Mouse (Mus musculus) right cerebral cortex, adult 18-20 months (tissue): ENCODE results near the gene Btbd2.

ENCODE experiments used
- DNase-seq: peaks from one replicate; pipeline ENCODE4 v3.0.0; 2022; ENCODE audit warnings: mixed read lengths

Btbd2 gene

DNA sequence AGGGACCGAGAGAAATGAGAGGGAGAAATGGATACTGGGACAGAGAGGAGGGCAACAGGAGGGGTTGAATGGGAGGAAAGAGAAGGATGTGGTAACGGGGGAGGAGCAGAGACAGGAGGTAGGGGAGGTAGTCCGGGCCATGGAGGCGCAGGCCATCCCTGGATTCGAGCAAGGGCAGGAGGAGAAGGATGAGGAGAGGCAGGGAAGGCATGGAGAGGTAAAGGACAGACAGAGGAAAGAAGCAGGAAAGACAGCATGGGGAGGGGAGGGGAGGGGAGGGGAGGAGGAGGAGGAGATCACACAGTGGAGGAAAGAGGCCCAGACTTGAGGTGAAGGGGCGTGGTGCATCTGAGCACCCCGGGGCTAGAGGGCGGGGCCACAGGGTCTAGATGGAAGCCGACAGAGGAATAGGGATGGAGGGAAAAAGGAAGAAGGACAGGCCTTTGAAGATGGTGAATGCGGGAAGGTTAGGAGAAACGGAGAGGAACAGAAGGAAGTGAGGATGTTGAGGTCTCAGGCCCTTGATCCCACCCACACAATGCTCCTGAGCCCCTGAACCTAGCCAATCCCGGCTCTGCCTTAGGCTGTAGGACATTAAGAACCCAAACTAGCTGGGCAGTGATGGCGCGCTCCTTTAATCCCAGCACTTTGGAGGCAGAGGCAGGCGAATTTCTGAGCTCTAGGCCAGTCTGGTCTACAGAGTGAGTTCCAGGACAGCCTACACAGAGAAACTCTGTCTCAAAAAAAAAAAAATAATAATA is at the start of gene Btbd2:
Gene Btbd2 (minus strand): TSS at position 209 of the 761 bp plus-strand sequence.
- no peak for DNase-seq

DNA sequence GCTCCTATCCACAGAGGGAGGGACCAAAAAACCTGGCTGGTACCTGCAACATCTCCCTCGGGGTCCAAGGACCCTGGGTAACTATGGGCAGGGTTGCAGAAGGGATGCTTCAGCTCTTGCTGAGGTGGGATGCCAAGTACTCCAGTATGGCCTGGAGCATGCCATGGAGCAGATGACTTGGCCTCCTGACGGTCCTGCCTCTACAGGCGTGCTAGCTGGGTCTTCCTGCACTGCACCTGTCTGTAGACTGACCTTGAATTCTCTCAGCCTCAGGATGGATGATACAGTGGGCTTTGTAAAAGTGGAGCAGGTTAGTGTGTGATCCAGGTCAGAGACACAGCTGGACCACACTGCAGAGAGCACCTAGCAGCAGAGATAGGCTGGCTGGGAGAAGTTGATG is 48.6 kb upstream of the Btbd2 start:
- no peak for DNase-seq

GRCm38 (mm10) chr10:80705033-80705432 is 48.2 kb upstream of the Btbd2 start:
- DNase-seq, result no peak

- no peak for DNase-seq
These were observed 47.5 kb upstream of the Btbd2 start for GRCm38 (mm10) chr10:80704418-80704817.

- DNase-seq, result no peak
These were observed 46.8 kb upstream of the Btbd2 start for GRCm38 (mm10) chr10:80703643-80704042.

DNA sequence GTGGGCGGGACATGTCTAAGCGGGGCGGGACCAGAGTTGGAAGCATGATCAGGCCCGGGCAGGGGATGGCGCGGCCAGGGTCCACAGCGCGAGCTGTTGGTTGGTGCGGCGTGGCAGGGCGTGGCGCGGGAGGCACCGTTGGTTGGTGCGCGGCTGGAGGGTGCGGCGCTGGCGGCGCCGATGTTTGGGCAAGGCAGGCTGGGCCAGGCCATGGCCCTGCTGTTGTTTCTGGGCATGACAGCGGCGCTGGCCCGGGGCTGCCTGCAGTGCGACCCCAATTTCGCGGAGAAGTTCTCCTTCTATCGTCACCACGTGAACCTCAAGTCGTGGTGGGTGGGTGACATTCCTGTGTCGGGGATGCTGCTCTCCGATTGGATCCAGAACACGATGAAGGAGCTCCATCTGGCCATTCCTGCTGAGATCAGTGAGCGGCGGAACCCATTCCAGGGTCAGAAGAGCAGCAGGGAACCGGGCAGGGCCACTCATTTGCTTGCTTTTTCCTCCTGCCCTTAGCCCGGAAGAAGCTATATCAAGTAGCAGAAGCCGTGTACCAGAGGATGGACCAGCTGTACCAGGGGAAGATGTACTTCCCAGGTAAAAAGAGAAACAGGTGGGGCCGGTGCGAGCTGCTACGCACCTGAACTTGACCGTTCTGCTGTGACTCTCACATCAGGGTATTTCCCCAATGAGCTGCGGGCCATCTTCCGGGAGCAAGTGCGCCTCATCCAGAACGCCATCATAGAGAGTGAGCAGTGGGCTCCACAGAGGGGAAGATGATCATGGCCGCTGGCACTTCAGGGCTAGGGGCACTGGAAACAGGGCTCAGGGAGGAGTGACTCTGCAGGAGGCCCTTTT is 45.9 kb upstream of the Btbd2 start:
- DNase-seq, result peak; percentile 96

GRCm38 (mm10) chr10:80701721-80702535 is 45.1 kb upstream of the Btbd2 start, which contains the start of the genes Mob3a and Izumo4:
TSS of gene Mob3a (minus strand) at chr10:80701977.
TSS of gene Izumo4 (plus strand) at chr10:80702184.
- peak; percentile 99 for DNase-seq

DNA sequence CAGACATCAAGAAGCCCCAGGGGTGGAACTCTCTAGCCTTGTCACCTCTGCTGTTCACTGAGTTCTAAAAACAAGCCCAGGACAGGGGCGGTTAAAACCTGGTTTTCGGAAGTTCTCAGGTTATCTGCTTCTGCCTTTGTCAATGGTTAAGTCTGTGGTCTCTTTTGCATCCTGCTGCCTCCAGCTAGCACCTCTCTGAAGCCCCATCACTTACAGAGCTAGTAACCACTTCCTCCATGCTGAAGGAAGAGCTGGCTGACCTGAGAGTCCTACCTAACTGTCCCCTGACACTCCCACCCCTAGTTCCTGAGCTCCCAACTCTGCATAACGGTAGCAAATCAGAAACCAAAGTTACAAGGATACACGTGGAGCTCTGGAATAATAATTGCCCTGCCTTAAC is 43.9 kb upstream of the Btbd2 start:
- DNase-seq, result no peak

GRCm38 (mm10) chr10:80700038-80700504 is 43.2 kb upstream of the Btbd2 start:
- no peak for DNase-seq

GRCm38 (mm10) chr10:80698605-80699004 is 41.7 kb upstream of the Btbd2 start:
- DNase-seq, result no peak

- DNase-seq, result no peak
These were observed 40.9 kb upstream of the Btbd2 start for GRCm38 (mm10) chr10:80697812-80698211.

- no peak for DNase-seq
These were observed 40.5 kb upstream of the Btbd2 start for GRCm38 (mm10) chr10:80697393-80697787.

DNA sequence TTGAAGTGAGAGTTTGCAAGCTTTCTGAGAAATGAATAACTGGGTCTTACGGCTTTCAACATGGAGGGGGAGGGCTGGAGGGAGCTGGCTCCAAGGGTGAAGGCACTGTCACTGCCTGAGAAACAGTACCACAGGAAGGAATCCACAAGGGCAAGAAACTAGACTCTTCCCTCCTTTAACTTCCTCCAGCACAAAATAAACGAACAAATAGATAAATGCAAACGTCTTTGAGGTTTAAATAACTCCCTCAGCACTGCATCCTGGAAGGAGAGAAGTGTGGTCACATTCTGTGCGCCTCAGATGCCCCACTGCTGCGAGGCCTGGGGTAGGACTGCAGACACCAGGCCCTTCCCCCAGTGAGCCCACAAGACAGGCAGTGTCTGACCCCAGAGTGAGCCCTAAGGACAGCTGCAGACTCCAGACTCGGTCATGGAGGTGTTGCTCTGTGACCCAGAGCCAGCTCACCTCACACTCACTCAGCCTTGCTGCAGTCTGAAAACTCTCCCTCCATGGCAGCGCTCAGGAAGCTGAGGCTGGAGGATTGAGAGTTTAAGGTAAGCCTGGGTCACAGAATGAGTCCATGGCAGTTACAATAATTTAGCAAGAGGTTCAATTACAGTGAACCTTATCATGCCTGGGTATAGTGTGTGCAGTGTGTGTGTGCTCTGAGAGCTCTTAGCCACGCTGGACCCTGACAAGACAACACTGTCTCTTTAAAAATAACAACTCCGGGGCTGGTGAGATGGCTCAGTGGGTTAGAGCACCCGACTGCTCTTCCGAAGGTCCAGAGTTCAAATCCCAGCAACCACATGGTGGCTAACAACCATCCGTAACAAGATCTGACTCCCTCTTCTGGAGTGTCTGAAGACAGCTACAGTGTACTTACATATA is 39.9 kb upstream of the Btbd2 start:
- no peak for DNase-seq

DNA sequence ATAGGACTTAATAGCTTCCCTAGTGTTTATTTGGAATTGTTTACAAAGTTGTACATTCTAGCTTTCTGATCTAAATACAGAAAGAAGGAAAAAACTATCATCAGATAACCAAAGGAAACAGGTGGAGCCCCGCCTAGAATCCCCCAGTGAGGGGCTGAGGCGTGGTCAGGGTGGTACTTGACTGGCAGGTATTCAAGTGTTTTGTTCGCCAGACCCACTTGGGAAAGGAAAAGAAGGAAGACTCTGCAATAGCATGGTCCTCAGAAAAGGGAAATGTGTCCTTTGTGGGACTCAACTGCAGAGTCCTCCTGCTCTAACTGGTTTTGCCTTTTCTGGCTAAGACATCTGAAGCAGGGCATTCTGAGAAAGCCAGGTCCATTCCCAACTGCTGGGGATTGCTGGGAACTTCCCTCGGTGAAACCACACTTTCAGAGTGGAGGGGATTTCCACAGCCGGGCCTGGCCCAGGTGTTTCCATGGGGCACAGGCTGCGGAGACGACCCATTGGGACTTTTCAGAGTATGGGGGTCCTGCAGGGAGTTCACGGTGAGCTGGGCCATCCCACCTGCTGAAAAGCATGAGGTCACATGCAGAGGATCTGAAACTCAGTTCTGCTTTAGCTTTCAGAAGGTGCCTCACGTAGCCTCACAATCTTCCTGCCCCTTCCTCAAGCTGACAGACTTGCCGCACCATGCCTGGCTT is 39.1 kb upstream of the Btbd2 start:
- no peak for DNase-seq

DNA sequence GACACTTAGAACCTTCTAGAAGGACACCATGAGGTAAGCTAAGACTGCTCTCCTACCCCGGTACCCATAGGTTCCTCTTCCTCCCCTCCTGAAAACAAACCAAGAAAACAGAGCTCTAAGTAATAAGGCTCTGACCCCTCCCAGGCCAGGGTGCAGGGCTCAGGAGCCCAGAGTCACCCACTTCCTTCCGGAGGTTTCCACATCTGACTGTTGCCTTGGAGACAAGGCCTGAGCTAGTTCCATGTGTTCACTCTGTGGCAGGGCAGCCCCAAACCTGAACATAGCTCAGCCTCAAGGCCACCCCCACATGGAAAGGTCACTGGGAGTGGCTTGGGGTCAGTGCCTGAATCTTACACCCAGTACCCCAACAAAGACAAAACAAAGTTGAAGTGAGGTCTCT is 38.3 kb upstream of the Btbd2 start:
- DNase-seq, result no peak

- no peak for DNase-seq
These were observed 37.5 kb upstream of the Btbd2 start for GRCm38 (mm10) chr10:80694159-80694938.

DNA sequence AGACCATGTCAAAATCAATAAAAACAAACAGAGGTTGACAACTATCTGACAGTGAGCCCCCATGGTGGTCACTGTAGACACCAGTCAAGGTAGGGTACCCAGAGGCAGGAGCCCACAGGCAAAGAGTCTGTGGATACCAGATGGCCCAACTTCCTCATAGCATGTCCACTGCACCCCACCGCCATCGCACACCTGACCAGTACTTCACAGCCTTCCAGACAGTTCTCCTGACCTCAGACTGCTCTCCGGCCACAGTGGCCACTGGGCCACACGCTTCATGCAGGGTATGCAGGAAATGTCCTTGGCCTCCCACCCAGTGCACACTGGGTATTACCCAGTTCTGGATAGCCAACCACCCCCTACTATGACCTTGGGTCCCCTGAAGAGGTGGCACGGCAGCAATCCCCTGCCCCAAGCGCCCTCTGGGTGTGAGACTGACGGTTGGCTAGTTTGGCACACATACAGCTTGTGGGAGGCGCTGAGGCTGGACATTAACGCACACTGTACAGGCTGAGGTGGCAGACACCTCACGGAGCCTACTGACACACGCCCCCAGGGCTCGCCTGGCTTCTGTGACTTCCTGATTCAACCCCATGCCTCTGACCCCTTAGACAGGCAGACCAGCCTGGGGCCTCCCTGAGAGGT is 36.7 kb upstream of the Btbd2 start:
- DNase-seq, result no peak

- no peak for DNase-seq
These were observed 35.6 kb upstream of the Btbd2 start for GRCm38 (mm10) chr10:80692249-80693165.

GRCm38 (mm10) chr10:80687850-80688249 is 31.0 kb upstream of the Btbd2 start:
- peak; percentile 54 for DNase-seq
